Mouse (Mus musculus): Measurements from ENCODE around the gene Ndufaf7.

Ndufaf7 gene

DNA sequence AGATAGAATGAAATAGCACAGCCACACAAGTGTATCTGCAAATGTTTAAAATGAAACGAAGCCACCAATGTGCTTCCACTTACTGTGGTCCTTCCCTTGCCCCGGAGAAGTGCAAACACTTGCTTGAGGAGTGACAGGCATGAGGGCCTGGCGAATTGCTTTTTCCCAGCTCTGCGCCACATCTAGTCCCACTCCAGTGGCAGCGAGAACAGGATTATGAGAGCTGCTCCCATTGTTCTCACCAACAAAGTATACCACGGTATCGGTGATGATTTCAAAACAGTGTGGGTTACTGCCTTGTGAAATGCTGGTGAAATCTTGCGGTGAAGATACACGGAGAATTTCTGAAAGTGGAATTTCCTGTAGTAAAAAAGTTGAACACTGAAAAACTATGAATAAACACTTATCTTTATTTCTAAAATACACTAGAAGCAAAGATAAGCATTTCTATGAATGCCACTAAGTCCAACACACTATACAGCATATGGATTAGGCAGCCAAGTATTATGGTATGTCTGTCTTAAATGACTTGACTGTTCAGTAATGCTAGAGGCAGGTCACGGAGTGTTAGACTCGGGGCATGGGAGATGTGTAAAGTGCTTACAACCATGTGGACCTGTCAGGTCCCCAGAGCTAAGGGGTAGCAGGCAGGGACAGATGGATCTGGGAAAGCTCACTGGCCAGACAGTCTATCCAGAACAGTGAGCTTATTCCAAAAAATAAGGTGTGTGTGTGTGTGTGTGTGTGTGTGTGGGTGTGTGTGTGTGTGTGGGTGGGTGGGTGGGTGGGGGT lies 29.4 kb downstream of the Ndufaf7 start:
- DNase-seq = no peak

DNA sequence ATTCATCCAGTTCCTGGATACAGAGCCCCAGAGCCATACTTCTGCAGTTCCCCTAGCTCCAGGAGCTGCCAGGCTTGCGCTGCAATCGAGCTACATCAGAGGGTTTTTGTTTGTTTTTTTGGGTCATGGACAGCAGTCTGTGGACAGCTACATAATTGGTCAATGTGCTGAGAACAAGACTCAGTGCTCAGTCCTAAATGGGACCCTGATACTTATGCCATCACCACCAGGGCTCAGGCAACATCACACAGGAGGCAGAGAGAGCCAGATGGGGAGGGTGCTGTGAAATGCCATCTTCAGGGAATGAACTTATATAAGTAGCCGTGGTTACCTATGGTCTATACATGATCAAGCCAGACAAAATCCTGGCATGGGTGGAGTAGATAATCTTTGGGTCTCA lies 31.6 kb downstream of the Ndufaf7 start:
- DNase-seq = no peak

GRCm38 (mm10) chr17:78983166-78983565 lies 46.2 kb downstream of the Ndufaf7 start:
- no peak for DNase-seq

GRCm38 (mm10) chr17:78983736-78984135 lies 46.8 kb downstream of the Ndufaf7 start:
- DNase-seq = no peak

DNA sequence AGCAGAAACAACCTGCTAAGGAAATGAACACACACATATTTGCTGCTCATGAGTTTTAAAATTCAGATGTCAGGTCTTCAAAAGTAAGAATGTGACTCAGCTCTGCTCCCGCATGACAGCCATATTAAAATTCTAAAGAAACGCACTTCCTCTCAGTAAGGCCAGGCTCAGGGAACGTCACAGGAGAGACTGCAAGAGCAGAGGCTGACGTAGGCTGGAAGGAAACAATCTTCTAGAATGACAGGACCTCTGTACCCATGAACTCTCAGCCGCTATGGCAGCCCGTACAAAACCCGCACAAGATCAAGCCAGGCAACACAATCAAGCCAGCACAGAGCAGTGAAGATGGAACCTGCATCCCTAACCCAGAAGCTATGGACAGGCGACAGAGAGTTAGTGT lies 52.1 kb downstream of the Ndufaf7 start:
- no peak for DNase-seq

DNA sequence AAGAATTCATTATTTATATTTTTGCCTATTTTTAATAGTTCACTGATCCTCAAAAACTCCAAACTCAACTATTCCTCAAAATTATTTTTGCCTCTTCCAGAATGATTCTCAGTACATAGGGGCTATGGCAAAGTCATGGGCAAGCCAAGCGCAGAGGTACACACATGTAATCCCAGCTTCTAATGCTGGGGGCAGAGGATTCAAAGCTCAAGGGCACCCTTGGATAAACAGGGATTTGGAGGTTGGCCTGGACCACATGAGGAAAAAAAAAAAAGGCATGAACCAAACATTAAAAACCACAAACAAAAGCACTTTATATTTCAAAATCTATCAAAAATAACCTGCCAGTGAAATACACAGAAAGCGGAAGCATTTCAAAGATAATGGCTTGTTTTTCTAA lies 54.6 kb downstream of the Ndufaf7 start:
- no peak for DNase-seq

DNA sequence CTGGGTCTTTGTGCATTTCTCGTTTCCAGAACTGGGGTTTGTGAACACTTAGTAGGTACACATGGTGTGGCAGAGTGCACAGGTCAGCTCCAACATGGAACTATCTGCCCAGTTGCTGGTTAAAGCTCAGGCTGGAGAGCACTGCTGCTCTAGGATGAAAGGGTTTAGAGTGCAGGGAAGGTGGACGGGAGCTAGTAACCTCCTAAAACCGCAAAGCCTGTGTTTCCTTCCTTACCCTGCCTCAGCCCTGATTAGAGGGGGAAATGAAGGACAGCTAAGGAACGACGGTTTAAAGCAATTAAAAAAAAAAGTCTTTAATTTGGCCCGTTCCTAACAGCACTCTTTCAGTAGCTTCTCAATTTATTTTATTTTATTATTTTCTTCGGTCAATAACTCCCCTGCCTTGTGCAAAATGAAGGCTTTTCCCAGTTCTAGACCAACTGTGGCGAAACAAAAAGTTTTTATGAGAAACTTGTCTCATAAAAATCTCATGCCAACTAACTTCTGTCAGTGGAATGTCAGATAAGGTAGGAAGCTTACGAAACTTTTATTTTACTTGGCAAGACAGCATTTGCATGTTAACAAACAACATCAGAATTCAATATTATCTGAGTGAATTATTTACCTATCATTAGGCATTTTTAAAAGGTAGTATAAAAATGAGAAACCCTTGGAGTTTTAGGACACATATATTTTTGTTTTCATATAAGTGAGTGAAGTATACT lies 55.5 kb downstream of the Ndufaf7 start:
- DNase-seq = no peak

DNA sequence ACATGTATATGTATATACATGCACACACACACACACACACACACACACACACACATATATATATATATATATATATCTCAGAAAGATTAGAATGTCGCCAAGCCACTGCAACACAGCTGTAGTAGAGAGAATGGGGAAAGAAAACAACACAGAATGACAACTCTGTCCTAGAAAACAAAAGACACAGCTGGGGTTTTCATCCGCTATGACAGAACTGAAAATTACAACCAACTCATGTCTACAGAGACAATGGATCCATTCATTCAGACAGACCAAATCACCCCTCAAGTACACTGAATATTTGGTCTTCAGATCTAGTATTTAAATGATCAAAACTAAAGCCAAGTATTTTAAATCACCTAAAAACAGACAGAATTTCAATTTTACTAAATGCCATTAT lies 56.7 kb downstream of the Ndufaf7 start:
- DNase-seq = no peak

DNA sequence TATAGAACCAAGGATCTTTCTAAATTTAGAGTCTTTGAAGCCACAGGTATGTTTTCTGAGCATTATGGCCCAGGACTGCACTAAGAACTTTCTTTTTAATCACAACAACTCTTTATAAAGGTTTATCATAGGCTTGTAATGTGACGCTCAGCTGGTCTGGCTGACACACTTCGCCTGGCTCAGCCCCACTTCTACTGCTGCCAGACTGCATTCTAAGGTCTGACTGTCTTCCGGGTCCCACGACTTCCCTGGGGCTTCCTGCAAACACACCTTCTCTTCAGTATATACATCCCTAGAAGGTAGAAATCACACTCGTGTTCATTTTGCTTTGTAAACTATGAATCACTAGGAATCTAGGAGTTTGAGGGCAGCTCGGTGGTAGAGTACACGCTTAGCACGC lies 57.4 kb downstream of the Ndufaf7 start:
- no peak for DNase-seq

DNA sequence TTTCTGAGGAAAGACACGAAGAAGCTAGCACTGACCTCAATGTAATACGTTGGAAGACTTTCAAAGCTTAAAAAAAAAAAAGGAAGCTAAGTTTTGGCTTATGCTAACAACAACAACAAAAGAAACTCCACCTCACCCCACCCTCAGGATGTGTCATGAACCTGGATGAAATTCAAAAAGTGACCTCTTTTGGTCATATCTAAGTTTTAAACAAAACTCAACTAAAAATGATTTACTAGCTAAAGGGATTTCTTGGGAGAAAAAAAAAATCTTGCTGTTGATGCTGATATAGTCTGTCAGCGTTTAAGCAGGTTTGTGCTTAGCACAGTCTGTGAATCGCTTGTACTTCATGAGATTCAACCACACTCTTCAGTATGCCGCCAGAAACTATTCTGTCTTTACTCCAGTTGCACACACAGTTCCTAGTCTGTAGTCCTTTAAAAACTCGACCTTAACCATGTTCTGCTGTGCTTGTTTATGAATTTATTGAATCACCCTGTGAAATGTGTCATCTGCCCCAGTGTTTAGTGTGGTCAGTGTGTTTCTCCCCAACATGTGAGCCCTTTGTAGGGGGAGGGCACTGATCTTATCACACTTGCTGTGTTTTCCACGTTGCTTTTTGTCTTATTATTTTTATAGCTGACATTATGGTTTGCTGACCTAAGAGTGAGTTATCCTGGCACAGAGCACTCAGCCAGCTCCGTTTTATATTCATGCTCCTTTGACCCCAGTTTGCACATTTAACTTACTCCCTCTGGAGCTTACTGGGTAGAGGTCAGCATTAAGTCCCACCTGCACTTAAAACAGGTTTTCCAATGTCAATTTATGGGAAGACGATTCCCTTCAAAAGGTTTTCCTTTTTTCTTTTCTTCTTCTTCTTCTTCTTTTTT lies 58.2 kb downstream of the Ndufaf7 start:
- DNase-seq = no peak

All from cerebellum, adult 8-10 months (tissue).